ENCODE assay signal across 20 mouse cellular contexts in genomic region chr17:59877791-59878190, GRCm38 (mm10).
"Had no signal": no experiment of that assay in that cellular context is flagged by ENCODE, and none has a peak within 500 bp of the region (broad histone marks: within the 10 kb centered on the region; RNA-seq: fewer than 3 reads in every experiment).

No protein-coding gene starts in this region.

- H3K9me3 ChIP-seq: kidney, embryonic 15.5 days; liver, embryonic 13.5 days; neural tube, embryonic 13.5 days had no signal

- H3K27me3 ChIP-seq: kidney, embryonic 15.5 days; liver, embryonic 13.5 days; neural tube, embryonic 13.5 days had no signal

- H3K4me3 ChIP-seq: kidney, embryonic 15.5 days; left cerebral cortex, adult 2 months; liver, embryonic 13.5 days; myocyte; neural tube, embryonic 13.5 days had no signal

- DNase-seq: kidney, adult 8-10 months; kidney, postnatal 10 days; kidney, postnatal 36 days; layer of hippocampus, postnatal 36 days; liver, embryonic 13.5 days; lung, adult 2 months; lung, postnatal 14 days; lung, postnatal 4 days; midbrain, embryonic 14.5 days; right cerebral cortex, adult 18-20 months; right cerebral cortex, postnatal 14 days; right cerebral cortex, postnatal 4 days; thymus, adult 2 months; thymus, postnatal 14 days; thymus, postnatal 4 days had no signal

- H3K36me3 ChIP-seq: kidney, embryonic 15.5 days; liver, embryonic 13.5 days; neural tube, embryonic 13.5 days had no signal

- H3K27ac ChIP-seq: kidney, embryonic 15.5 days; left cerebral cortex, adult 2 months; liver, embryonic 13.5 days; neural tube, embryonic 13.5 days; stomach, postnatal 0 days had no signal

- H3K4me1 ChIP-seq: kidney, embryonic 15.5 days; liver, embryonic 13.5 days; neural tube, embryonic 13.5 days had no signal
